Mouse (Mus musculus) urinary bladder, postnatal 36 days (tissue): ENCODE results near the gene Tmppe.
"Not testable (repeated sequence)": the region's sequence is repeated elsewhere in the genome, so short reads cannot be mapped to it uniquely, and the experiment has no call there.

Experiments
- DNase-seq, 2 experiments: peaks; one replicate each; pipeline ENCODE4 v3.0.0; 2022; ENCODE audit warnings: low spot score in 2 of 2, mixed read lengths in 1 of 2

The Tmppe gene

DNA sequence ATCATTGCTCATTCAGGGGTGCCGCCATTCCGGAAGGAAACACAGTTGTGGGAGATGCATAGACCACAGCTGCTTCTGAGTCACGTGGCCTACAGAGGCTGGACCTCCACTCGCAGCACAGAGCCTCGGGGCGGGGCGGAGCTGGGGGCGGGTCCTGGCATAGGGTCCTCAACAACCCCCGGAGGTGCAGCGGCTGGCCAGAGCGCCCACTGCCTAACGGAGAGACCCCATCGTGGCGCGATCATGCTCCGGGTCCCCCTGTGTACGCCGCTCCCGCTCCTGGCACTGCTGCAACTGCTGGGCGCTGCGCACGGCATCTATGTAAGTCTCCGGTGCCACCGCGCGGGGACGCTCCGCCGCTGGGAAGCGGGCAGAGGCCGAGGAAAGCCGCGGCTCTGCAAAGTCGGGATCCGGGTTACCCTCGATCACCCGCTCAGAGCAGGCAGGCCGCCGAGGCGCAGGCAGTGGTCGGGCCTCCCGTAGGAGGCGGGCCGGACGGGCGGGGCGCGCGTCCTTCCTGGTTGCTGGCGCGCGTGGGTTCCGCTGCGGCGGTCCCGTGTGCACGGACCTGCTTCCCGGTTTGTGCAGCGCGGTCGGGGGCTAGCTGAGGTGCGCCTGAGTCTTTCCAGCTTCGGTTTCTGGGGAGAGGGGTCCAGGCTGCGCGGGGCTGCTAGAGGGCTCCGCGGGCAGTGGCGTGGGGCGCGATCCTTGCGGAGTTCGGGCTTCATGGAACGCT, at the start of gene Tmppe, which contains the start of gene Glb1:
TSS of gene Tmppe (plus strand) at position 157 of the 736 bp plus-strand sequence.
TSS of gene Glb1 (plus strand) at position 128 of the 736 bp plus-strand sequence.
- peak; percentile 67 to 82 for DNase-seq

DNA sequence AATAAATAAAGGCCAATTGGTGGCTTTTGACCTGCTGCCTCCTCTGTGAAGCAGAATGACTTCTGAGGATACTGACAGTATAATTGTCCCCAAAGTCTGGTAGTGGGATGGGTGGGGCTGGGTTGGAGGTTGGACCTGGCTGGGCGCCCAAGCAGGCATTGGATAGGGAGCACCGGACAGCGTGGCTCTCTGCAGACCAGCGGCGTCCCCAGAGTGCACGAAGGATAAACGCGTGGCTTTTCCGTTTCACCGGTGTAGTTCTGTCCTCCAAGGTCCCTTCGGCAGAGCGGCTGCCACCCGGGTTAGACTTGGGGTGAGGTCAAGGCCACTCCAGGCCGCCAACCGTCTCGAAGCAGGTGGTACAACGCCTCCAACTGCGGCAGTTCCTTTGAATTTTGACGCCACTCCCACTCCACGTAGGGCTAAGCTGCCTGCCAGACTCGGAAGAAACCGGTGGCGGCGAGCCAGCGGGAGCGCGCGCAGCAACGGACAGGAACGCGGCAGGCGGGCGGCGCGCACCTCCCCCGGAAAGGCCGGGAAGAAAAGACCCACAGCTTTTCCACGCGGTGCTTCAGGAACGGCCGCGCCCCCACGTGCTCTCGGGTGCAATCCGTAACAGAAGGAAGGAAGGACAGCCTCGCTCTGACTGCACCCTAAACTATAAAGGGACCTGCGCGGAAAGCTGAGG, 33.0 kb upstream of the Tmppe start:
- peak; percentile 69 to 80 for DNase-seq

DNA sequence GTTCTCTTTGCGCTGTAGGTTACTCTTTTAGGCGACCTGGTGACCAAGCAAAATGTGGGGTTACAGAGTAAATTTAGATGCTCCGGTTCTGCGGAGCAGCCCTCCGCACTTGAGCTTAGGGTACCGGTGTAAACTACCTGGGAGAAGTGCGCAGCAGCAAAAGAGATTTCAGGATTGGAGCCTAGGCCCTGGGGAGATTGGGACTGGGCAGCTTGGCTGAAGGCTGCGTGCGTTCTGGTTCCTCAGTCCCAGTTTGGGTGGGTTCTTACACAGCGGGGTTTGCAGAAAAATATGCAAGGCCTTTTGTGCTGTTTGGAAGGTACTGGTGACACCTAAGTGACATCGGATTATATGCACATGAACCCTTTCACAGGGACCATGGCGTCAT, 32.4 kb upstream of the Tmppe start:
- DNase-seq, result no peak

DNA sequence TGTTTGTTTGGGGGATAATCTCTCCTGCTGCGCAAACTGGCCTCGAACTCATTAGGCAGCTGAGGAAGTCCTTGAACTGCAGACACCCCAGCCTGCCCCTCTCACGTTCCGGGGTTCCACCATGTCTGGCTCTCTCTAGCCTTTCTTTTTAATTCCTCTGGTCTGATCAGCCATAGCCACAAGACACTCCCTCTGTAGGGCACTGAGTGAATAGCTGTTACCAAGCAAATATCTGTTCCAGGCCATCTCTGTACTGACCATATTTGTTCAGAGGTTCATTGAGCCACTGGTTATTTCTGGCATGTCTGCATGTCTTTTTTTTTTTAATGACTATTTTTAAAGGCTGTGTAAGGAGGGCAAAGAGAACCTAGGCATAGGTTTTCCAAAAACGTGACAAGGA, 31.5 kb upstream of the Tmppe start:
- DNase-seq, result not testable (repeated sequence)

DNA sequence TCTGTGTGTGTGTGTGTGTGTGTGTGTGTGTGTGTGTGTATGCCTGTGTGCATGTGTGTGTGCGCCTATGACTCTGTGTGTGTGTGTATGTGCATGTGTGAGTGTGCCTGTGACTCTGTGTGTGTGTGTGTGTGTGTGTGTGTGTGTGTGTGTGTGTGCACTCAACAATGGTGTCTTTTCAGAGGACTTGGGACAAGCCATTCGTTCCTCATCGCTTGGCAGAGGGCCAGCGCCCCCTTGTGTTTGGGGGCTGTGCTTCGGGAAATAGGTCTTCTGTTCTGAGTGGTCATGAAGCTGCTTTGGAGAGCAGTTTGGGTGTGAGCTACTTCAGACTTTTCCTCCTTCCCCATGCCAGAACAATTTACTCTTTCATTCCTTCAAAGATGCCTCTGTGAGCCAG, 29.2 kb upstream of the Tmppe start:
- not testable (repeated sequence) for DNase-seq

DNA sequence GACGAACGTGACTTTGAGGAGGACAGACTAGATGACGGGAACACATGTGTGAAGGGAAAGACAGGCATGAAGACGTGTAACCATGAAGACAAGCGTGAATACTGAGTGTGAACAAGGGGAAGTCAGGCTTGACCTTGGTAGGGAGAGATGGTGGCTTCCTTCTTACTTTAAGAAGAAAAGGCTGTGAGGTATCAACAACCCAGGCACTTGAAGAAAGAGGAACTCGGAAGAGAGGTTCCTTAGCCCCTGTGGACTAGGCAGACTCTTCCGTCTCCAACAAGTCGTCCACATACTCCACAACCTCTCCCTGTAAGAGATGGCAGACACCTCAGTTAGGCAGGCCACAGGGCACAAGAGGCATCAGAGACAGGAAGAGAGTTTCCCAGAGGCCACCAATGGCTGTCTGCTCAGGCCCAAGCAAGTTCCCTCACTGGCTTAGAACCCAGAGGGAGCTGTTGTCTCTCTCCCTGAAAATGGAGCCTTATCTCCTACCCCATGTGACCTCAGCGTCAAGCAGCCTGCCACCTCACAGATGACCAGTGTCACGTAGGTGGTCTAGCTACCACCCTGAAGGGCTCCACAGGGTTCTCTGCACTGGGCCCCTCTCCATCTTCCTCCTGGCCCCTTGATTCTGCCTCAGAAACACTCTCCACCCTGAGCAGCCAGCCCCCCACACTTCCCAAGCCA, 25.5 kb upstream of the Tmppe start:
- DNase-seq, result no peak

DNA sequence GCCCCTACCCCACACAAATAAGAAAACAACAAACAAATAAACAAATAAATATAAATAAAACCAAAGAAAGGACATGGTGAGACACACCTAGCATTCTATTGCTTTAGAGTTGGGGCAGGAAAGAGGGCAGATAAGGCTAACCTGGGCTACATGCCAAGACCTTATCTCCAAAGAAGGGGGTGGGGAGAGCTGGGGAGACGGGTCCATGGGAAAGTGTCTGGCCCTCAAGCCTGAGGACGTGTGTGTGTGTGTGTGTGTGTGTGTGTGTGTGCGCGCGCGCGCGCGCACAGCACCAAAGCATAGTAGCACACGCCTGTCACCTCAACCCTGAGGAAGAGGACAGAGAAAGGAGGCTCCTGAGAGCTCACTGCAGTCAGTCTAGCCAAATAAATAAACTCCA, 23.7 kb upstream of the Tmppe start:
- DNase-seq, result no peak

DNA sequence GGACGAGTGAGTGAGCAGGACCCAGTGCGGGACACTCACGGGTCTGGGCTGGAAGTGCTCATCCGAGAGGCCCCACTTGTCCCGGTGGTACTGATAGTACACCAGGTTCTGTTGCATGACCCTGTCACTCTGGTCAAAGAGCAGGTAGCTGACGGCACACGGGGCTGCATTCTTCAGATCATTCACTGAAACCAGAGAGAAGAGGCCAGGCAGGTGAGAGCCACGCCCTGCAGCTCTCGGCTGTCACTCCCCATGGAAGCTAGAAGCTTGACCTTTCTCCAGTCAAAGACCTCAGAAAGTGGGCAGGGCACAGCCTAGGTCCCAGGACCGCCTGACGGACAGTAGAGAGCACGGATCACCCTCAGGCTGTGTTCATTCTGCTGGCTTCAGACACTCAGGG, 21.0 kb upstream of the Tmppe start:
- no peak for DNase-seq

DNA sequence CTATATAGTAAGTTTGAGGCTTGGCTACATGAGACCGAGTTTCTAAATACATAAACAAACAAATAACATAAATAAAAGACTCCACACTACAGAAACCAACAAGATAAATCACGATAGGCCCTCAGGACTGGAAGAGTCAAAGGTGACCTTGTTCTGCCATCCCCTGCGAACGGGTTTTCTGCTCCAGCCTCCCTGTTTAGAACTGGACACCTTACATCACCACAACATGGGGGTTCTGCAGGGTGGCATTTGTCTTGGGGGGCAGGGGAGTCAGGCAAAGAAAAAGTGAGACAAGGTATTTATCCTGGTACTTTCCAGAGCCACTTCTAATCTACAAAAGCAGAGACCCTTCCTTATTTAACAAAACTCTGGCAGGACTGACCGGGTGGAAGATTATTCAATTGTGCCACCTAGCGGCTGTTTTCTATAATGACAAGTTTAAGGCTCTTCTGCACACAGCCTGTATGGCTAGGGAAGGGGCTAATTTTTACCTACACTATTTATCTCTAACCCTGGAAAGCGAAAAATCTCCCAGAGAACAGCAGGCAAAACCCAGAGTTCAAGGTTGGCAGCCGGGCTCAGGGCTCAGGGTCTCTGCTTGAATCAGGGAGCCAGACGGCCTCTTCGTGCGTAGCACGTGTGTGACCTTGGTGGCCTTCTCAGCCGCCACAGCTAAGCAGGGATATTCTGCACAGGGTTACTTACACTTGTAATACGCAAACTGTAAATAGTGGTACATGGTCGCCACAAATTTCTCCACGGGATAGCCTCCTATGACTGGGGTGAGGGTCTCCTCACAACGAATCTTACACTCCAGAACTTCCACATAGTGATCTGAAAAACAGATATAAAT, 19.8 kb upstream of the Tmppe start:
- DNase-seq, result no peak

DNA sequence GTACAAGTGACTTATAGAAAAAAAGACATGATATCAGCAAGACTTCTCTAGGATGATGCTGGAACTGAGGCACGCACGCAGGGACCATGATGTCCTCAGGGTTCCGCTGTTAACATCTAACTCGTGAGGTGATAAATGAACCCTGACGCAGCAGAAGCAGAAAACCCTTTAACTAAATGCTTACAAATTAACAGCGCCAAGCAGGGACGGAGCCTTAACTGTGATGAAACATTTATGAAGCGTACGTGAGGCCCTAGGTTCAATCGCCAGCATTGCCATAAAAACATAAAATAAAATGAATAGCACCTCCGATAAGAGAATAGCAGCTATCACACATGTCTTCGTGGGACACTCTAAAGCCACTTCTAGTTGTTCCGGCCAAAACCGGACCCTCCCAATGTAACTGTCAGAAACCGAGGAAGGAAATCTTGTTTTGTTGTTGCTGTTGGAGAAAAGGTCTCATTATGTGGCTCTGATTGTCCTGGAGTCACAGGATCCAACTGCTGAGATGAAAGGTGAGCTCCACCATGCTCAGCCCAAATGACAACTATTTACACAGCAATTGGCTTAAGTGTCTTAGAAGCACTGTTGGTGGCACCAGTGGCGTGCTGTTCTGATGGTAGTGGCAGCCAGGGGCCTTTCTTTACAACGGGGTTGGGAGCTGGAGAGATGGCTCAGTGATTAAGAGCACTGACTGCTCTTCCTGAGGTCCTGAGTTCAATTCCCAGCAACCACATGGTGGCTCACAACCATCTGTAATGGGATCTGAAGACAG, 17.8 kb upstream of the Tmppe start:
- DNase-seq, result no peak

DNA sequence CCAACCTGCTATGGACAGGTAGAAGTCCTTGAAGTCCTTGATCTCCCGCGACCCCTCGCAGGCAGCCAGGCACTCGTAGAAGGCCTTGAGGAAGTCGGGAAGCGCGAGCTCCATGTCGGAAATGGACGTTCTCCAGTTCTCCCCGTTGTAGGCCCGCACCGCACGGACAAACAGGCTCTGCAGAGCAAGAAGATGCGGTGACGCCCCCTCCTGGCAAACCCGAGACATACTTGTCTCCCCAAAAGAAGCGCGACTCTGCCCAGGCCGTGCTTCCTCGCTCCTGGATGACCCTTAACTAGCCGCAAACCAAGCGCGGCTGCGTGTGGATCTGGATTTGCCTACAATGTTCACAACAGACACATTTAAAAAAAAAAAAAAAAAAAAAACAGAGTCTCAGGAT, 16.2 kb upstream of the Tmppe start:
- no peak for DNase-seq

DNA sequence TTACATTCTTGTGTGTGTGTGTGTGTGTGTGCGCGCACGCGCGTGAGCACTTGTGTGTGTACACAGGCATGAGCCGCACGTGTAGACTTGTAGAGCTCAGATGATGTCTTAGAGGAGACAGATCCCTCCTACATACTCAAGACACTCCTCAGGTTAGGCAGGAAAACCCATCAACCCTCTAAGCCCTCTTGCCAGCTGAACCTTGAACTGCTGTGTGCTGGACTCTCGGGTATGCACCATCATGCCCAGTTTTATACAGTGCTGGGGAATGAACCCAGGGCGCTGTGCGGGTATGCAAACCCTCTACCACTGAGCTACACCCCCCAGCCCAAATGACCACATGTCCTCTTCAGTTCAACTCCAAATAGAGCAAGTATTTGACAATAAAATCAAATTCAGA, 15.7 kb upstream of the Tmppe start:
- DNase-seq, result no peak

DNA sequence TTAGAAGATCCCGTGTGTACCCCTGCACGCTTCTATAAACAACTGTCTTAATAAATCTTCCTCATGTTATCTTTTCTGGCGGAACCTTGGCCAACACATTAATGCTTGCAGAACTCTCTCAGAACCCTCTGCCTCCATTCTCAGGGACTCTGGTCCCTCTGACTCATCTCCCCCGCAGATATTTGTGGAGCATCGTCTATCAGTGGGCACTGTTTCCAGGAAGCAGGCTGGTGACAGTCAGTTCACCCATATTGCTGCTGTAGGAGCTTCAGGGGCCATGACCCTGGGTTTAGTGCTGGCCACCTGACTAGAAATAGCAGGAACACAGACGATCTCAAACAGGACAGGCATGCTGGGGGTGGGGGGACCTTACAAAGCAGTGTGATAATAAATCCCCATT, 13.8 kb upstream of the Tmppe start:
- no peak for DNase-seq

DNA sequence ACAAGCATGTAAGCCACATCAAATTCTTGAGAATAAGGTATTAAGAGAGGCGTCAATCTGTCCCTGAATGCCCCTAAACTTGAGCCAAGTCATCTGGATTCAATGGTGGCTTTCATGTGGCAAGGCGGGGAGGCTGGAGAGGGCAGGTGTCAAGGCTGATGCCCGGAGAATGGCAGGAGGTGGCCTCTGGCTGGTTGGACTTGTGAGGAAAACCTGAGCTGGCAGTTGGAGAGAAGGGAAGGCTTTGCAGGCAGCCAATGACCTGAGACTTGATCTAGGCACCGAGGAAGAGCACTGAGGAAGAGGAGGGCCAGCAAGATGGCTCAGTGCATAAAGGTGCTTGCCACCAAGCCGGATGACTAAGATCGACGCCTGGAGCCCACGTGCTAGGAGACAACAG, 12.6 kb upstream of the Tmppe start:
- no peak for DNase-seq

DNA sequence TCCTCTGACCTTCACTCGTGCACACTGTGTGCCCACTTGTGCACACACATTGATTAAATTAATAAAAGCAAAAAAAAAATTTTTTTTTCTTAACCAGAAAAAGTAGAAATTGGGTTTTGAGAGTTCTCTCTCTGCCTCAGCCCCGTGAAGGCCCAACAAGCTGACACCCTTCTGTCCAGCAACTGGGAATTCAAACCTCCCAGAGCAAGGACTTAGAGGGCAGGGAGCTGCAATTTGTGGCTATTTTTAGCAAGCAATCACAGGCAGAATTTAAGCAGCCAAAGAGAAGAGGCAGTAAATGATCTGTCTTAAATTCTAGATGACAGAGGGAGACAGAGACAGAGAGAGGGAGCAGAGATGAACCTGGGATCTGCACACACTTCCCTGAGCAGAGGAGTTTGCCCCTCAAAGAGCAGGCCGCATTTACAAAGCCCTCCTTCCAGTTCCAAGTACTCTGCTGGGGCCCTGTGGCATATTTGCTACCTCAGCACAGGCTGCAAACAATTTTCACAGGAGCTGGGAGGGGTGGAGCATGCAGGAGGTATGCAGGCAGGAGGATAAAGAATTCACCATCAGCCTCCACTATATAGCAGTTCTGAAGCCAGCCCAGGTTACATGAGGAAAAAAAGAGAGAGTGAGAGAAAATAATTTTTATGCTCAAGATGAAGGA, 12.1 kb upstream of the Tmppe start:
- no peak for DNase-seq

DNA sequence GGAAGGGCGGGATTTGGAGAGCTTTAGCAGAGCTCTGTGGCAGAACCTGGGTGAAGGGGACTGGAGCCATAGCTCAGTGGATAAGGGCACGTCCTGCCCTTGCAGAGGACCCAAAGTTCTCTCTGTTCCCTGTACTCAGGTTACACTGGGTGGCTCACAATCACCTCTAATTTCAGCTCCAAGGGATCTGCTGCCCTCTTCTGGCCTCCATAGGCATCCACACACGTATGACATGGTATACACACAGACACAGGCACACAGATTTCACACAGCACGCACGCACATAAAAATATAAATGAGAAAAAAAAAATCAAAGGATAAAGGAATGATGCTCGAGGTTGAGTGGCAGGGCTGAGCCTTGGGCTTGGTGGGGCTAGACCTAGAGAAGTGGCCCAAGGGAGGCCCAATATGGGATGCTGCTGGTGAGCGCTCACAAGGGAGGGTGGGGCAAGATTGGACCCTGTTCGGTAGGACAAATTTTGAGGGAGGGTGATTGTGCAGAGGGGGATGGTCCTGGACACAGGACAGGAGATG, 11.5 kb upstream of the Tmppe start:
- DNase-seq, result no peak

DNA sequence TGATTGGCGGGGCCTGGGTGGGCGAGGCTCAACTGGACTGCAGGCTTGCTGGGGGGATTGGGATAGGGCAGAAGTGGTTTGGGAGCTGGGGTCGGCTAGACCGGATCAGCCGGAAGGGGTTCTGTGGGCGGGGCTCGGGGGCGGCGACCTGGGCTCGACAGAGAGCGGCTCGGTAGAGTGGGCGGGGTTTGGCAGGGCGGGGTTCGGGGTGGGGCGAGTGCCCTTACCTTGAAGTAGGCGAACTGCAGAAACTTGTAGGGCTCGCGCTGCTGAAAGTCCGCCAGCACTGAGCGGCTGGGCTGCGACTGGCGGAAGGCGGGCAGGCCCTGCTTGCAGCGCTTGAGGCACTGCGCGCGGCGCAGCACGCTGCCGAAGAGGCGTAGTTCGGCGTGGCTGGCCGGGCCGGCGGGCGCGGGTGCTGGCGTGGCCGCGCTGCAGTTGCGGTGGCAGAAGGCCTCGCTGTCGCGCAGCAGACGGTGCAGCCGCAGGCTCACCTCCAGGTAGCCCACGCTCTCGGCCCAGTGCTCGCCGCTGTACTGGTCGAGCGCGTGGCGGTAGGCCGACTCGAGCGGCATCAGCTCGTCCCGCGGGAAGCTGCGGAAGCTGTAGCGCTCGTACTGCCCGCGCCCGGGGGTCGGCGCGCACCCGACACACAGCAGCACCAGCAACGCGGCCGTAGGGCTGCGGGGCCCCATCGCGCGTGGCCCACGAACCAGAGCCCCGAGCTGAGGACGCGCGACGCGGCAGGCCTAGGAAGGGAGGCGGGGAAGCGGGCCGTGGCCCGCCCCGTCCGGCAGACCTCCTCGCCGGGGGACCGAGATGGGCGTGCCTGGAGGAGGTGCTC, 10.8 kb upstream of the Tmppe start, which contains the start of gene Crtap:
TSS of gene Crtap (minus strand) at position 771 of the 844 bp plus-strand sequence.
- DNase-seq, result peak; percentile 47 to 72

DNA sequence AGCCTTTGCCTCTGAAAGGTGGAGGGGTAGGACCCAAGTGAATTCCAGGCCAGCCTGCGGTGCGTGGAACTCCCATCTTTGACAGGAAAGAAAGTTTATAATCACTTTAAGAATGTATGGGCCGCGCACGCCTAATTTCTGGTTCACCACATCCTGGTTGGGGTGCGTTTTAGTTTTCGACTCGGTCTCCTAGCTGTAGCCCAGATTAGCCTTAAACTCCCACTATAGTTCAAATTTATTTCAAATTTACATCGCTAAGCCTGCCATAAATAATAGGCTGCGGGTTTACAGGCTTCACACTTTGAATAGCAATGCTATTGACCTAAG, 10.2 kb upstream of the Tmppe start:
- no peak for DNase-seq

DNA sequence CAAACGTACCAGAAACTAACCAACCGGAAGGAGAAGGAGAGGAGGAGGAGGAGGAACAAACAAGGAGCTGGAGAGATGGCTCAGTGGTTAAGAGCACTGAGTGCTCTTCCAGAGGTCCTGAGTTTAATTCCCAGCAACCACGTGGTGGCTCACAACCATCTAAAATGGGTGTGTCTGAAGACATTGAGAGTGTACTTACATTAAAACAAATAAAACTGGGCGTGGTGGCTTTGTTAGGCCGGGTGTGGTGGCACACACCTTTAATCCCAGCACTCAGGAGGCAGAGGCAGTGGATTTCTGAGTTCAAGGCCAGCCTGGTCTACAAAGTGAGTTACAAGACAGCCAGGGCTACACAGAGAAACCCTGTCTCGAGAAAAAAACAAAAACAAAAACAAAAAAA, 6.8 kb upstream of the Tmppe start:
- not testable (repeated sequence) for DNase-seq
